Mouse (Mus musculus) hindbrain, embryonic 16.5 days (tissue): Measurements from ENCODE around the gene Rplp1. TPM values are rescaled to one million over a fixed set of nuclear protein-coding genes. Genes with fewer than 3 reads are reported as not detected.

Source experiments
- ATAC-seq: fragments of 200-750 bp; cut with Nextera tagmentation; 2 replicates; pipeline ENCODE4 v1.8.0; 2017; ENCODE audit warnings: moderate TSS enrichment, moderate library complexity
- H3K27ac ChIP-seq: fragments of 300-500 bp; sonication (generic); 2 replicates; pipeline ENCODE4 v1.5.1; 2014; ENCODE audit warnings: low read depth, mild to moderate bottlenecking, control low read depth, low read length, moderate library complexity
- H3K27me3 ChIP-seq: fragments of 300-500 bp; sonication (generic); replicated peaks from 2 replicates; pipeline ENCODE4 v1.6.1; 2014; ENCODE audit warnings: low read length; ENCODE audit not compliant: control insufficient read depth, insufficient read depth
- H3K36me3 ChIP-seq: fragments of 300-500 bp; sonication (generic); 2 replicates; pipeline ENCODE4 v1.6.1; 2014; ENCODE audit warnings: mild to moderate bottlenecking, low read length, moderate library complexity, mixed read lengths; ENCODE audit not compliant: control insufficient read depth, insufficient read depth
- H3K4me1 ChIP-seq: fragments of 300-500 bp; sonication (generic); 2 replicates; pipeline ENCODE4 v1.6.1; 2014; ENCODE audit warnings: low read depth, low read length; ENCODE audit not compliant: control insufficient read depth, insufficient read depth
- H3K4me2 ChIP-seq: fragments of 300-500 bp; sonication (generic); 2 replicates; pipeline ENCODE4 v1.6.1; 2014; ENCODE audit warnings: mild to moderate bottlenecking, low read length, control low read depth, moderate library complexity
- H3K4me3 ChIP-seq: fragments of 300-500 bp; sonication (generic); 2 replicates; pipeline ENCODE4 v1.5.1; 2014; ENCODE audit warnings: mild to moderate bottlenecking, low read length, control low read depth, moderate library complexity
- H3K9ac ChIP-seq: fragments of 300-500 bp; sonication (generic); 2 replicates; pipeline ENCODE4 v1.6.1; 2014; ENCODE audit warnings: low read depth, mild to moderate bottlenecking, control low read depth, low read length, moderate library complexity
- H3K9me3 ChIP-seq: fragments of 300-500 bp; sonication (generic); 2 replicates; pipeline ENCODE4 v1.6.1; 2014; ENCODE audit warnings: mild to moderate bottlenecking, low read length, moderate library complexity; ENCODE audit not compliant: control insufficient read depth
- WGBS: fragments of 180-500 bp; shearing (Covaris S2); extraction: QIAGEN DNeasy Blood & Tissue Kit; methylation state at CpG from one replicate; pipeline ENCODE4 v1.1.7; 2014; 5-methylcytosine and 5-hydroxymethylcytosine counted together
- polyA plus RNA-seq: library from polyadenylated mRNA; unstranded; fragments of >200 nt; fragmentation: Nextera tagmentation; extraction: Ambion mirVana; gene quantifications from 2 replicates; pipeline ENCODE4 v1.2.1, GENCODE M21; 2015

Gene Rplp1
- polyA plus RNA-seq, 1 experiment from 2014 or later = 928 TPM

DNA sequence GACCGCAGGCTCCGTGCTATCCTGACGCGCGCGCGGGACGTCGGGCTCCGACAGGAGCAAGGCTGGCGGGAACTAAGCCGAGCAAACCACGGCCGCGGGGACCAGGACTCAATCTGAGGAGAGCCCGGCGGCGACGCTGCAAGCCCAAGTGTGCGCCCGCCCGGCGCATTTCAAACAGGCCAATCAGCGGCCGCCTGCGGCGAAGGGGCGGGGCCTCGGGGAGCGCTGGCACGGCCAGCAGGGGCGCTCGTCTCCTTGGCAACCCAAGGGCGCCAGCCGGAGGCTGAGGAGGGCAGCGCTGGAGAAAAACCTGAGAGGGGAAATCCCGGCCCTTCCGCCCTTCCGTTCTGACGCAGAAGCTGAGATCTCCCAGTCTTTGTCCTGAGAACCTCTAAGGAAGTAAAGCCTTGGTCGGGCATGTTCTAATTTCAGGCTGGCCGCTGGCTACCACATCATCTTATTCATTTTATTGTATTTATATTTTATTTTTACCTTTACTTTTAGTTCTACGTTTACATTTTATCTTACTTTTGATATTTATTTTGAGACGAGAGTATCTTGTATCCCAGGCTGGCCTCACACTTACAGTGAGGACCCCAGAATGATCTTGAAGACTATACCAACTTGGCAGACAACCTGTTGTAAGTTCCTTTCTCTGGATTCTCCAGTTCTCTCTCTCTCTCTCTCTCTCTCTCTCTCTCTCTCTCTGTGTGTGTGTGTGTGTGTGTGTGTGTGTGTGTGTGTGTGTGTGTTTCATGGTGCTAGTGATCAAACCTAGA is 32.5 kb upstream of the Rplp1 start, which contains the start of gene Kif23:
TSS of gene Kif23 (minus strand) at position 152 of the 779 bp plus-strand sequence.
- Histone ChIP-seq H3K4me3 (peak within 1 kb of the TSS; percentile 78), H3K4me1 (peaks cover 4% of the 10 kb centered on the region), H3K27me3 (no peaks in the 10 kb centered on the region), H3K4me2 (peak within 1 kb of the TSS; percentile 100), H3K27ac (peak within 1 kb of the TSS; percentile 61; the same call in 1 of the 2 replicates), H3K9me3 (no peaks in the 10 kb centered on the region), H3K9ac (peak within 1 kb of the TSS; percentile 71), H3K36me3 (no peaks in the 10 kb centered on the region)
- ATAC-seq = peak; percentile 93
- WGBS = under 1% methylated on average over 32 of the region's 44 CpGs

DNA sequence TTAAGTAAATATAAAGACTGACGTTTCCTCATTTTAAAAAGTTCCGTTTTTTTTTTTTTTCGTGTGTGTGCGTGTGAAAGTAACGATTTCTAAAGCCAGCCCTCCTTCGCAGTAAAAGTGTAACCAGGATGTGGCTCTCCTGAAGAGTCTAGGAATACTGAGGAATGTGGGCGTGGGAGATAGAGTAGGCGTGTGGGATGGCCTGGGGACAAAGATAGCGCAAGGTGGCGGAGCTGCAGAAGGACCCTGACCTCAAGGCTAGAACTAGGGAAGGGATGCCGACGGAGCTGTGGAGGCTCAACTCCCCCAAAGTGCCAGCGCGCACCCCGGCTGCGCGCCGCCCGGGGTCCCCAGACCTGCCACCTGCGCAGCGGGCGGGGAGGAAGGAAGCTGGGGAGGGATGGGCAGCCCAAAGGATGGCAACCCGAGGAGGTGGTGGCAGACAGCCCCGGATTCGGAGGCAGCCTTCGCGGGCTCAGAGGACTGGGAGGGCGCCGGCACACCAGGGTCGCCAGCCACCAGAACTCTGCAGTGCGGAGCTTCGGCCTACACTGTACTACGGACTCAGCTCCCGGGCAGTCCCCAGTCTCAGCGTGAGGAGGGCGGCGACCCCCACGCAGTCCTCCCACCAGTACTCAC is 31.8 kb upstream of the Rplp1 start:
- Histone ChIP-seq H3K9me3 (no peaks in the 10 kb centered on the region), H3K27ac (peak overlapping the region; percentile 61; the same call in 1 of the 2 replicates), H3K4me3 (peak overlapping the region; percentile 78), H3K4me2 (peak overlapping the region; percentile 100), H3K9ac (peak overlapping the region; percentile 71), H3K4me1 (peaks cover 4% of the 10 kb centered on the region), H3K27me3 (no peaks in the 10 kb centered on the region), H3K36me3 (no peaks in the 10 kb centered on the region)
- under 1% methylated on average over 29 of the region's 38 CpGs for WGBS
- ATAC-seq = peak; percentile 89

DNA sequence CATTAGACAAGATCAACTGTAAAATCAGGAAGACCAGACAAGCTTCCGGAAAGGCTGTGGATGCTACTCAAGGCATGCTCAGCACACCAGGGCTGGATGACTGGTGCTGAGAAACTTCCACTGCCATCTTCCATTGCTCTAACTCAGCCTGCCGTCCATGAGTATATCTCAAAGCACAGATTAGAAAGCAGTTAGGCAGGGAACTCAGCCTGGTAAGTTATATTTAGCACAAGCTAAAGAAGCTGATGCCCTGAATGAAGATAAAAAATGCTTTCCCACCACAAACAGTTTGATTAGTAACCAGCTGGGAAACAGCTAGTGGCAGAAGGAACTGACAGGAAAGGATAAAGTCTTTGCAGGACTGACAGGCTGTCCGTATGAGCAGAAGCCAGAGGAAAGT is 26.7 kb upstream of the Rplp1 start:
- Histone ChIP-seq H3K4me3 (no peak overlapping the region), H3K27me3 (no peaks in the 10 kb centered on the region), H3K36me3 (no peaks in the 10 kb centered on the region), H3K4me1 (no peaks in the 10 kb centered on the region; the same call in 1 of the 2 replicates), H3K9me3 (no peaks in the 10 kb centered on the region), H3K4me2 (no peak overlapping the region), H3K27ac (no peak overlapping the region), H3K9ac (no peak overlapping the region)
- 90% methylated on average over 3 of the region's 3 CpGs for WGBS
- ATAC-seq = no peak

DNA sequence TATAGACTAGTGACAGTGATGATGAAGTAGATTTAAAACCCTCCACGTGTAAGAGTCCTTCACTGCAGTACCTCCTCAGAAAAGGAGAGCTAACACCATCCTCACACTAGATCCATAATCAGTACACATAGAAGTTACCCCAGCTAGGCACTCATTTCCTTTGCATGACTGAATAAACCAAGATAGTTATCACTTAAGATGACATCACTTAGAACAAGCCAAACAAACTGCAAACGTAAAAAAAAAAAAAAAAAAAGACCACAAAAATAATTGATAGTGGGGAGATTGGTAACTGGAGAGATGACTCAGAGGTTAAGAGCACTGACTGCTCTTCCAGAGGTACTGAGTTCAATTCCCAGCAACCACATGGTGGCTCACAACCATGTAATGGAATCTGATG is 19.0 kb upstream of the Rplp1 start:
- no peak overlapping the region for H3K27ac ChIP-seq
- H3K9me3 ChIP-seq = no peaks in the 10 kb centered on the region
- 81% methylated on average over 2 of the region's 2 CpGs for WGBS
- H3K27me3 ChIP-seq = no peaks in the 10 kb centered on the region
- H3K4me3 ChIP-seq = no peak overlapping the region
- no peak for ATAC-seq
- no peaks in the 10 kb centered on the region for H3K4me1 ChIP-seq
- no peak overlapping the region for H3K9ac ChIP-seq
- H3K36me3 ChIP-seq = no peaks in the 10 kb centered on the region
- no peak overlapping the region for H3K4me2 ChIP-seq

DNA sequence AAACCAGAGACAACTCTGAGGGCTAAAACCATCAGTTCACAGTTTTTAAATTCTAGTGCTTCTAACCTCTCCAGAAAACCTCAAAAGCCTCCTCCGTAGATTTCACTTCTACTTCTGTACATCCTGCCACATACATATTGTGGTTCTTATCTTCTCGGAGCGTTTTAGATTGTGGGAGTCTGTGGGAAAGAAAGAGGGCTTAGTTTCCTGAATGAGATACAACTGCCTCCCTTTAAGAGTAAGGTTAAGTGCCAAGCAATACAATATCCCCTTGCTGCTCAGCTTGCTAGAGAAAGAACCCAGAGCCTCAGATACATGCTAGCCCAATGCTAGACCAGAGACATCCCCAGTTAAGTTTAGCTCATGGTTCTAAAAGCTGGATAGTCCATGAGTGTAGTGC is 17.7 kb upstream of the Rplp1 start:
- no peaks in the 10 kb centered on the region for H3K9me3 ChIP-seq
- WGBS = 93% methylated on average over 3 of the region's 3 CpGs
- ATAC-seq = no peak
- H3K9ac ChIP-seq = no peak overlapping the region
- H3K27me3 ChIP-seq = no peaks in the 10 kb centered on the region
- H3K27ac ChIP-seq = no peak overlapping the region
- H3K36me3 ChIP-seq = no peaks in the 10 kb centered on the region
- no peak overlapping the region for H3K4me3 ChIP-seq
- no peak overlapping the region for H3K4me2 ChIP-seq
- H3K4me1 ChIP-seq = no peaks in the 10 kb centered on the region

DNA sequence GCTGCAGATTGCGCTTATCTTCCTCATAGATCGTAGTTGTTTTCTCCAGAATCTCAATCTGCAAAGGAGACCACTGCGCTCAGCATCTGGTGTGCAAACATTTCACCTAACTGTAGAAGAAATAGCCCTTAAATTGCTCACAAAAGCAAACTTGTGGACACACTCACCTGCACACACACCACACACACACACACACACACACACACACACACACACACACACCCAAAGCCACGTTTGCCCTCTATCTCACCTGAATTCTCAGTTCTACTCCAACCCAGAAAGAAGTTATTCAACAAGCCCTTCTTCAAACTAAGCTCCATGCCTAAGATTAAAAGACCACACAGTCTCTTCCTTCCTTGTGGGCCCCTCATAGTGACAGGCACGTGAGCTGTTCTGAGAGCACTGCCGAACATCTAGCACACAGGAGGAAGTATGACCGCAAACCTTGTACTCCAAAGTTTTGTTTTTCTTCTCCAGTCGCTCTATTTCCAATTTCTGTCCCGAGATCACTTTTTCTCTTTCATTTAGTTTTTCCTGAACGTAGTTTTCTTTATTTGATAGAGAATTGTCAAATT is 10.8 kb upstream of the Rplp1 start:
- H3K4me3 ChIP-seq = no peak overlapping the region
- no peaks in the 10 kb centered on the region for H3K27me3 ChIP-seq
- H3K36me3 ChIP-seq = no peaks in the 10 kb centered on the region
- no peak overlapping the region for H3K9ac ChIP-seq
- 94% methylated on average over 10 of the region's 10 CpGs for WGBS
- ATAC-seq = no peak
- no peaks in the 10 kb centered on the region for H3K4me1 ChIP-seq
- no peaks in the 10 kb centered on the region for H3K9me3 ChIP-seq
- no peak overlapping the region for H3K4me2 ChIP-seq
- no peak overlapping the region for H3K27ac ChIP-seq

DNA sequence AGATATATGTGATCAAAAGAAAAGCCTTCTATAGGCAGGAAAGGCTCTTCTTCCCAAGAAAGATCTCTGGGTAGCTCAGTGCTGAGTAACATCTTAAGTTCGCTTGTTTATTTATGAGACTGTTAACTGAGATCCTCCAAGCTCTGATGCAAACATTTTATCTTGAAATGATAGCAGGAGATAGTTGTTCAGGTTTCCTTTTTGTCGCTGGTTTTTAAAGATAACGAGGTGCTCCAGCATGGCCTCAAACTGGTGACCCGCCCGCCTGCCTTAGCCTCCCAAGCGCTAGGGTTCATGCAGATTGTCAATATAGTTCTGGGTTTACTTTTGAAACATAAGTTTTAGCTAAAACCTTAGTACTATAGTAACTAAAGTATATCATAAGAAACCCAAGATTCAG is 6.0 kb upstream of the Rplp1 start:
- H3K27me3 ChIP-seq = no peaks in the 10 kb centered on the region
- H3K9ac ChIP-seq = no peak overlapping the region
- no peak overlapping the region for H3K4me3 ChIP-seq
- 95% methylated on average over 6 of the region's 6 CpGs for WGBS
- ATAC-seq = no peak
- no peaks in the 10 kb centered on the region for H3K9me3 ChIP-seq
- no peak overlapping the region for H3K27ac ChIP-seq
- no peak overlapping the region for H3K4me2 ChIP-seq
- H3K36me3 ChIP-seq = no peaks in the 10 kb centered on the region
- no peaks in the 10 kb centered on the region for H3K4me1 ChIP-seq

DNA sequence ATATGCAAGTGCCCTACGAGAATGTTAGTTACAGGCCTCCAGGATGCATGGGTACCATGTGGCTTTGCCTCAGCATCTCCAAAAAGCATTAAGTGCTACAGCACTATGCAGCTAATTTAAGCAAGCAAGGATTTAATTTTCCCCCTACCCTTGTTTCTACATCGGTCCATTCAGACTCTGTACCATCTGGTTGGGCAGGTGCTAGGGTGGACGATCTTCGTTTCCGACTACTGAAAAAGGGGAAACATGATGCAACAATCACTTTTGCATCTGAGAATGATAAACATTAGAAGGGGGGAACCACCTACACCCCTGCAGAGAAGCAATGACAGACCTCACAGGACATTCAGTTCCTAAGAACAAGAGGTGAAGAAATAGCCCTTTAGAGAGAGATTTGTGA is 5.1 kb upstream of the Rplp1 start:
- Histone ChIP-seq H3K9ac (no peak overlapping the region), H3K9me3 (no peaks in the 10 kb centered on the region), H3K27ac (no peak overlapping the region), H3K4me3 (no peak overlapping the region), H3K4me2 (no peak overlapping the region), H3K4me1 (peaks cover 2% of the 10 kb centered on the region; the same call in 1 of the 2 replicates), H3K36me3 (no peaks in the 10 kb centered on the region), H3K27me3 (no peaks in the 10 kb centered on the region)
- no peak for ATAC-seq
- 96% methylated on average over 5 of the region's 5 CpGs for WGBS

DNA sequence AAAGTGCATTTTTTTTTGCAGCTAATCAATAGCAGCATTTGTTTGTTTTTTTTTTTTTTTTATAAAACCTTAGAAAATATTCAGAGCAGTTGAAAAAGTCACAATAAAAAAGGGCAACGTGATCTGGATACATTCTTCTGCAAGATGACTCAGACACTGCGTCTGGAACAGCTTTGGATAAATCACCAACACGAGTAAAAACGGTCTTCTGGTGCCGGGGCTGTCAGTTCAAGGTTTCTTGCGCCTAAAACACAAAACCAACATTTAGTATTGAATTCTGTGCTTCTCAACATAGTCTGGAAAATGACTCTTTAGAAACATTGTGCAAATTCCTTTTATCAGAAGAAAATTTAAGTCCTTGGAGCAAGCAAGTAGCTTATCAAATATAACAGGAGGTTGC is 3.1 kb upstream of the Rplp1 start:
- Histone ChIP-seq H3K27me3 (no peaks in the 10 kb centered on the region), H3K4me1 (peaks cover 13% of the 10 kb centered on the region), H3K9me3 (no peaks in the 10 kb centered on the region), H3K4me3 (no peak overlapping the region), H3K4me2 (no peak overlapping the region), H3K9ac (no peak overlapping the region), H3K27ac (no peak overlapping the region), H3K36me3 (peaks cover 4% of the 10 kb centered on the region)
- no peak for ATAC-seq
- 93% methylated on average over 6 of the region's 6 CpGs for WGBS
